Mouse (Mus musculus): ENCODE results near the gene Tmem196. TPM values are rescaled to one million over a fixed set of nuclear protein-coding genes. Genes with fewer than 3 reads are reported as not detected.

The Tmem196 gene
- polyA plus RNA-seq (2011; ENCODE audit: insufficient read depth, insufficient read length, low read depth, missing spikeins) = not detected in 2 replicates

DNA sequence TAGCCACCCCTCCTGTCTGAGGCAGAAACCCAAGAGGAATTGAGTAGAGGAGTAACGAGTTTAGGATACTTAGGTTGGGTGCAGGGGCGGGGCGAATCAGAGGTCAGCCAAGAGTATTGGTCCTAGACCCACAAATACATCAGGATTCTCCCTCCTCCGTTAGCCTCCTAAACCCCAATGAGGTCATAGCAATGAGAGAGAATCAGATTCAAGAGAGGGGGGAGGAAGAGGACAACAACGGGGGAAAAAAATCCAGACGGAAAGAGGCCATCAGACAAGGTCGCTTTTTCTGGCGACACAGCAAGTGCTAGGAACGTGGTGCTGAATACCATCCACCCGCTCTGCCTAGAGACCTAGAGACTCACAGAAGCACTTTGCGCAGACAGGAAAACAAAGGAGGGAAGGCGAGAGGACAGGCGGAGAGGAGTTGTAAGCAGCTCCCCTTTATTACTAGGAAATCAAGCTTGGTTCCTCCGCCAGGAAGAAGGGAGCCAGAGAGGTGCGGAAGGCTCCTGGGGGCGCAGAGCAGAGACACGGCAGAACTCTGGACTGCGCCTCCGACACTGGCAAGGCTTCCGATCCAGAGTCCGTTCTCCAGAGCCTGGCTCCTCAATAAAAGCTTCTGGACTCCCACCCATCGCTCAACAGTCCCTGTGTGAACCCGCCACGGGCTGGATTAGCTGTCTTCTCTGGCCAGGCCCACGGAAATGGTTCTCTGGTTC lies at the start of gene Tmem196:
Gene Tmem196 (plus strand): TSS at position 234 of the 722 bp plus-strand sequence.
- Histone ChIP-seq H3K4me3 (ENCODE audit: low read depth, low read length) (peak within 1 kb of the TSS; percentile 32), H3K36me3 (ENCODE audit: control insufficient read depth, insufficient read depth, low read length, poor library complexity, severe bottlenecking) (no peaks in the 10 kb centered on the region), H3K9ac (ENCODE audit: low read depth, poor library complexity, severe bottlenecking) (peak within 1 kb of the TSS; percentile 18; the same call in 1 of the 2 replicates), H3K27me3 (ENCODE audit: control insufficient read depth, insufficient read depth, low read length, poor library complexity, severe bottlenecking) (no peaks in the 10 kb centered on the region), H3K27ac (ENCODE audit: insufficient read depth, low read length) (no peak within 1 kb of the TSS), H3K9me3 (replicated peaks; ENCODE audit: control insufficient read depth, insufficient read depth, low read length, poor library complexity, severe bottlenecking) (no peaks in the 10 kb centered on the region), H3K4me1 (ENCODE audit: control insufficient read depth, insufficient read depth, low read length) (no peaks in the 10 kb centered on the region)
- TF ChIP-seq EP300 (IDR thresholded peaks at IDR 0.05; ENCODE audit: insufficient read depth, low read depth, low read length) (0 out of 2 replicates have a peak, but pooled peaks have one; percentile 6), POLR2A (IDR thresholded peaks at IDR 0.05; ENCODE audit: insufficient read depth, low read length) (no peak), CTCF (IDR thresholded peaks at IDR 0.05; ENCODE audit: low read depth, low read length) (no peak)

DNA sequence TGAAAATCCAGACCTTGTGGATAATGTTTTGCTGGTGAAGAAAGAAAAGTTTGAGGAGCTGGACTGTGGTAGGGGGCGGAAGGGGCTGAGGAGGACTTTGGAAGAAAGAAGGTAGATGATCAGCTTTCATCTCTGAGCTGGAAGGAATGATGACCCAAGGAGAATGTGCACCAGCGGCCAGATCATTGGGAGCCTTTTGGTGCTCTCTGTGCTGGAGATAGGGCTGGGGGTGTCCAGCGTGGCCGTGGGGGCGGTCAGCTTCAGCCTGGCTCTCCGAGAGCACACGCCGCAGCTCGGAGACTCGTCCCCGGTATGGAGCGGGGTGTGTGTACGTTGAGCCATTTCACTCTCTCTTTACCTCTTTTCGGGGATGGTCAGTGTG lies 680 bp downstream of the Tmem196 start:
- H3K4me1 ChIP-seq (ENCODE audit: control insufficient read depth, insufficient read depth, low read length) = no peaks in the 10 kb centered on the region
- TF ChIP-seq POLR2A (IDR thresholded peaks at IDR 0.05; ENCODE audit: insufficient read depth, low read length) = no peak
- no peaks in the 10 kb centered on the region for H3K9me3 ChIP-seq (replicated peaks; ENCODE audit: control insufficient read depth, insufficient read depth, low read length, poor library complexity, severe bottlenecking)
- H3K36me3 ChIP-seq (ENCODE audit: control insufficient read depth, insufficient read depth, low read length, poor library complexity, severe bottlenecking) = no peaks in the 10 kb centered on the region
- peak overlapping the region; percentile 18; the same call in 1 of the 2 replicates for H3K9ac ChIP-seq (ENCODE audit: low read depth, poor library complexity, severe bottlenecking)
- no peaks in the 10 kb centered on the region for H3K27me3 ChIP-seq (ENCODE audit: control insufficient read depth, insufficient read depth, low read length, poor library complexity, severe bottlenecking)
- peak overlapping the region; percentile 32 for H3K4me3 ChIP-seq (ENCODE audit: low read depth, low read length)
- H3K27ac ChIP-seq (ENCODE audit: insufficient read depth, low read length) = no peak overlapping the region

DNA sequence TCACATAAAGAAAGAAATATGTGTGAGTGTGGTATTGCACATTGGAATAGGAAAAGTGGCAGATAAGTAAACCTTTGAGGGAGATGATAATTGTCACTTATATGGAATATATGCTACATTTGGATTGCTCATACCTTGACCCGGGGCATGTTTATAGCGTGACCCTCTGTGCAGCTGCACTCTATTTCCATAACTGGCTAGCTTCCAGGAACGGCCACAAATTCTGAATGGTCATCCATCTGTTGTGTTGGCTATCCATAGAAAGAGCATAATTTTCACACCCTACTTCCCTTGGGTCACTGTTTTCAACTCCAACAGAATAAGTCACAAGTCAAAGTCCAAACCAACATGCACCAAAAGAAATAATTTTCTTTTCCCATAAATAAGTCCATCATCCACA lies 11.4 kb downstream of the Tmem196 start:
- Histone ChIP-seq H3K4me3 (ENCODE audit: low read depth, low read length) (no peak overlapping the region), H3K9ac (ENCODE audit: low read depth, poor library complexity, severe bottlenecking) (no peak overlapping the region), H3K27ac (ENCODE audit: insufficient read depth, low read length) (no peak overlapping the region), H3K27me3 (ENCODE audit: control insufficient read depth, insufficient read depth, low read length, poor library complexity, severe bottlenecking) (no peaks in the 10 kb centered on the region), H3K9me3 (replicated peaks; ENCODE audit: control insufficient read depth, insufficient read depth, low read length, poor library complexity, severe bottlenecking) (no peaks in the 10 kb centered on the region), H3K4me1 (ENCODE audit: control insufficient read depth, insufficient read depth, low read length) (no peaks in the 10 kb centered on the region), H3K36me3 (ENCODE audit: control insufficient read depth, insufficient read depth, low read length, poor library complexity, severe bottlenecking) (no peaks in the 10 kb centered on the region)
- TF ChIP-seq POLR2A (IDR thresholded peaks at IDR 0.05; ENCODE audit: insufficient read depth, low read length) = no peak
- no peak for TF ChIP-seq CTCF (IDR thresholded peaks at IDR 0.05; ENCODE audit: low read depth, low read length)
- no peak for TF ChIP-seq EP300 (IDR thresholded peaks at IDR 0.05; ENCODE audit: insufficient read depth, low read depth, low read length)

DNA sequence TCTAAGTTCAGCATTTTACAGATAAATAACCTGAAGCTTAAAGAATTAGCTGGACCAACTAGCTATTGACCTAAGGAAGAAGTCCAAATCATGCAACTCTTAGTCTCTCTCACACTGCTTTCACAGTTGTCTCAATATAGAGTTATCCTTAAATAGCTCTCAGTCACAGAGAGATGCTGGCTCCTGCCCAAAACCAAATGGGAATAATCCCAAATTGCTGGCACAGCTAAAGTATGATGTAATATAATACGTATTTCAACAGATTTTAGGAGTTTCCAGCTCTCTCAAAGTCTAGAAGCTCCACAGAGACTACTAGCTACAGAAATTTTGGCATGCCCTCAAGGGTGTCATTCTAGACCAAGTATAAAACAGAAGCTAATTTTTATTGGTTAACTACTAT lies 15.1 kb downstream of the Tmem196 start:
- no peaks in the 10 kb centered on the region for H3K36me3 ChIP-seq (ENCODE audit: control insufficient read depth, insufficient read depth, low read length, poor library complexity, severe bottlenecking)
- H3K4me1 ChIP-seq (ENCODE audit: control insufficient read depth, insufficient read depth, low read length) = no peaks in the 10 kb centered on the region
- H3K27me3 ChIP-seq (ENCODE audit: control insufficient read depth, insufficient read depth, low read length, poor library complexity, severe bottlenecking) = no peaks in the 10 kb centered on the region
- H3K9me3 ChIP-seq (replicated peaks; ENCODE audit: control insufficient read depth, insufficient read depth, low read length, poor library complexity, severe bottlenecking) = no peaks in the 10 kb centered on the region
- H3K27ac ChIP-seq (ENCODE audit: insufficient read depth, low read length) = no peak overlapping the region
- H3K9ac ChIP-seq (ENCODE audit: low read depth, poor library complexity, severe bottlenecking) = no peak overlapping the region
- no peak overlapping the region for H3K4me3 ChIP-seq (ENCODE audit: low read depth, low read length)
- TF ChIP-seq CTCF (IDR thresholded peaks at IDR 0.05; ENCODE audit: low read depth, low read length) (no peak), POLR2A (IDR thresholded peaks at IDR 0.05; ENCODE audit: insufficient read depth, low read length) (no peak), EP300 (IDR thresholded peaks at IDR 0.05; ENCODE audit: insufficient read depth, low read depth, low read length) (no peak)

DNA sequence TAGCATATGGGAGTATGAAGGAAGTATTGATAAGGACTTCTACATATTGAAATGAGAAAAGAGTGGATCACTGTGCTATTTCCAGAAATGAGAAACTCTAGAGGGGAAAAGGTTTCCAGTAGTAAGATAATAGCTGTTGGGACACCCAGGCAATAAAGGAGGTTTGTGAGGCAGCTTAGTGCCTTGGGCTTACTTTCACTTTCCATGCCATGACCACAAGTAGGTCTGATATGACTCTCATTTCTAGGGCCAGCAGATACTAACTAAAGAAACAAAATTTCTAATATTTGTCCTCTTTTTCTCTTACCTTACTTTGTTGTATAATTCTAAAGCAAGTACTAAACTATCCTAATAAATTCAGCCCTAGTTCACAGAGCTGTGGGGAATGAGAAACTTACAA lies 19.8 kb downstream of the Tmem196 start:
- H3K4me3 ChIP-seq (ENCODE audit: low read depth, low read length) = no peak overlapping the region
- TF ChIP-seq EP300 (IDR thresholded peaks at IDR 0.05; ENCODE audit: insufficient read depth, low read depth, low read length) (no peak), CTCF (IDR thresholded peaks at IDR 0.05; ENCODE audit: low read depth, low read length) (no peak), POLR2A (IDR thresholded peaks at IDR 0.05; ENCODE audit: insufficient read depth, low read length) (no peak)
- H3K9me3 ChIP-seq (replicated peaks; ENCODE audit: control insufficient read depth, insufficient read depth, low read length, poor library complexity, severe bottlenecking) = no peaks in the 10 kb centered on the region
- no peak overlapping the region for H3K27ac ChIP-seq (ENCODE audit: insufficient read depth, low read length)
- no peaks in the 10 kb centered on the region for H3K27me3 ChIP-seq (ENCODE audit: control insufficient read depth, insufficient read depth, low read length, poor library complexity, severe bottlenecking)
- no peaks in the 10 kb centered on the region for H3K36me3 ChIP-seq (ENCODE audit: control insufficient read depth, insufficient read depth, low read length, poor library complexity, severe bottlenecking)
- no peaks in the 10 kb centered on the region for H3K4me1 ChIP-seq (ENCODE audit: control insufficient read depth, insufficient read depth, low read length)
- no peak overlapping the region for H3K9ac ChIP-seq (ENCODE audit: low read depth, poor library complexity, severe bottlenecking)

DNA sequence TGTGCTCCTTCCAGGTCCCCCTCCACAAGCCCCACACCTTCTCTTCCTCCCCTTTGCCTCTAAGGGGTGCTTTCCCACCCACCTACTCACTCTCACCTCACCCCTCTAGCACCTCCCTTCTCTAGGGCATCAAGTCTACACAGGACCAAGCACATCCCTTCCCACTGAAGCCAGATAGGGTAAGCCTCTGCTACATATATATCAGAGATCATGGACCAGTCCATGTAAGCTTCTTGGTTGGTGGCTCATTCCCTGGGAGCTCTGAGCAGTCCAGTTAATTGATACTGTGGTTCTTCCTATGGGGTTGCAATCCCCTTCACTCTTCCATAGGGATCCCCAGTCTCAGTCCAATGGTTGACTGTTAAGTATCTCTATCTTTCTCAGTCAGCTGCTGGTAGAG lies 24.4 kb downstream of the Tmem196 start:
- Histone ChIP-seq H3K4me1 (ENCODE audit: control insufficient read depth, insufficient read depth, low read length) (no peaks in the 10 kb centered on the region), H3K36me3 (ENCODE audit: control insufficient read depth, insufficient read depth, low read length, poor library complexity, severe bottlenecking) (no peaks in the 10 kb centered on the region), H3K9ac (ENCODE audit: low read depth, poor library complexity, severe bottlenecking) (no peak overlapping the region), H3K9me3 (replicated peaks; ENCODE audit: control insufficient read depth, insufficient read depth, low read length, poor library complexity, severe bottlenecking) (no peaks in the 10 kb centered on the region), H3K27me3 (ENCODE audit: control insufficient read depth, insufficient read depth, low read length, poor library complexity, severe bottlenecking) (no peaks in the 10 kb centered on the region), H3K27ac (ENCODE audit: insufficient read depth, low read length) (no peak overlapping the region), H3K4me3 (ENCODE audit: low read depth, low read length) (no peak overlapping the region)
- TF ChIP-seq CTCF (IDR thresholded peaks at IDR 0.05; ENCODE audit: low read depth, low read length) (no peak), EP300 (IDR thresholded peaks at IDR 0.05; ENCODE audit: insufficient read depth, low read depth, low read length) (no peak), POLR2A (IDR thresholded peaks at IDR 0.05; ENCODE audit: insufficient read depth, low read length) (no peak)
